Mouse (Mus musculus) hindbrain, embryonic 11.5 days (tissue): Measurements from ENCODE around the gene Tenm4. TPM values are rescaled to one million over a fixed set of nuclear protein-coding genes. Genes with fewer than 3 reads are reported as not detected.

Experiments used
- ATAC-seq: fragments of 200-750 bp; cut with Nextera tagmentation; 2 replicates; pipeline ENCODE4 v1.8.0; 2017; ENCODE audit warnings: mild to moderate bottlenecking, moderate TSS enrichment, moderate library complexity; ENCODE audit not compliant: low FRiP score
- DNase-seq: peaks from one replicate; pipeline ENCODE4 v3.0.0-alpha.2; 2015; ENCODE audit warnings: low spot score
- H3K27ac ChIP-seq: fragments of 300-500 bp; sonication (generic); 2 replicates; pipeline ENCODE4 v1.5.1; 2014; ENCODE audit warnings: mild to moderate bottlenecking, low read depth, low read length
- H3K27me3 ChIP-seq: fragments of 300-500 bp; sonication (generic); 2 replicates; pipeline ENCODE4 v1.6.1; 2014; ENCODE audit warnings: mild to moderate bottlenecking, low read length, moderate library complexity, mixed read lengths; ENCODE audit not compliant: control insufficient read depth, insufficient read depth
- H3K36me3 ChIP-seq: fragments of 300-500 bp; sonication (generic); 2 replicates; pipeline ENCODE4 v1.6.1; 2014; ENCODE audit warnings: mild to moderate bottlenecking, low read length, moderate library complexity, mixed read lengths; ENCODE audit not compliant: control insufficient read depth, insufficient read depth
- H3K4me1 ChIP-seq: fragments of 300-500 bp; sonication (generic); replicated peaks from 2 replicates; pipeline ENCODE4 v1.6.1; 2014; ENCODE audit warnings: low read length, mixed read lengths; ENCODE audit not compliant: control insufficient read depth, insufficient read depth
- H3K4me2 ChIP-seq: fragments of 300-500 bp; sonication (generic); replicated peaks from 2 replicates; pipeline ENCODE4 v1.6.1; 2014; ENCODE audit warnings: mild to moderate bottlenecking, low read depth, low read length
- H3K4me3 ChIP-seq: fragments of 300-500 bp; sonication (generic); 2 replicates; pipeline ENCODE4 v1.5.1; 2014; ENCODE audit warnings: low read depth, low read length
- H3K9ac ChIP-seq: fragments of 300-500 bp; sonication (generic); 2 replicates; pipeline ENCODE4 v1.6.1; 2014; ENCODE audit warnings: low read depth, low read length
- H3K9me3 ChIP-seq: fragments of 300-500 bp; sonication (generic); 2 replicates; pipeline ENCODE4 v1.6.1; 2016; ENCODE audit warnings: low read length; ENCODE audit not compliant: control insufficient read depth
- WGBS: fragments of 180-500 bp; shearing (Covaris S2); extraction: QIAGEN DNeasy Blood & Tissue Kit; methylation state at CpG from one replicate; pipeline ENCODE4 v1.1.7; 2014; 5-methylcytosine and 5-hydroxymethylcytosine counted together
- polyA plus RNA-seq: library from polyadenylated mRNA; unstranded; fragments of >200 nt; fragmentation: Nextera tagmentation; extraction: Ambion mirVana; gene quantifications from 2 replicates; pipeline ENCODE4 v1.2.1, GENCODE M21; 2014

Gene Tenm4
- 19.3 and 24.0 TPM in 2 replicates for polyA plus RNA-seq

GRCm38 (mm10) chr7:96170924-96171595, at the start of gene Tenm4:
Gene Tenm4, plus strand, starts transcription at chr7:96171246.
- no peaks in the 10 kb centered on the region for H3K9me3 ChIP-seq
- DNase-seq = no peak
- WGBS = 37% methylated on average over 14 of the region's 14 CpGs

GRCm38 (mm10) chr7:96130763-96131162, 40.3 kb upstream of the Tenm4 start:
- no peaks in the 10 kb centered on the region for H3K27me3 ChIP-seq
- WGBS = 44% methylated on average over 4 of the region's 4 CpGs
- no peaks in the 10 kb centered on the region for H3K9me3 ChIP-seq
- no peak overlapping the region for H3K27ac ChIP-seq
- H3K9ac ChIP-seq = no peak overlapping the region
- H3K36me3 ChIP-seq = no peaks in the 10 kb centered on the region
- H3K4me1 ChIP-seq = no peaks in the 10 kb centered on the region
- ATAC-seq (no peak), DNase-seq (no peak)
- no peak overlapping the region for H3K4me2 ChIP-seq
- no peak overlapping the region for H3K4me3 ChIP-seq

More at GRCm38 (mm10) chr7:96170924-96171595, at the start of gene Tenm4:
- Histone ChIP-seq H3K27me3 (no peaks in the 10 kb centered on the region), H3K27ac (no peak within 1 kb of the TSS), H3K4me2 (no peak within 1 kb of the TSS), H3K4me3 (no peak within 1 kb of the TSS), H3K9ac (no peak within 1 kb of the TSS), H3K4me1 (peaks cover 4% of the 10 kb centered on the region; the same call in 1 of the 2 replicates), H3K36me3 (no peaks in the 10 kb centered on the region)
- no peak for ATAC-seq

GRCm38 (mm10) chr7:96131175-96131574, 39.9 kb upstream of the Tenm4 start:
- H3K27me3 ChIP-seq = no peaks in the 10 kb centered on the region
- no peak overlapping the region for H3K9ac ChIP-seq
- no peaks in the 10 kb centered on the region for H3K36me3 ChIP-seq
- no peak overlapping the region for H3K4me3 ChIP-seq
- no peak overlapping the region for H3K4me2 ChIP-seq
- ATAC-seq (no peak), DNase-seq (no peak)
- H3K4me1 ChIP-seq = no peaks in the 10 kb centered on the region
- WGBS = 85% methylated on average over 1 of the region's 1 CpGs
- H3K27ac ChIP-seq = no peak overlapping the region
- H3K9me3 ChIP-seq = no peaks in the 10 kb centered on the region

- Histone ChIP-seq H3K27me3 (no peaks in the 10 kb centered on the region), H3K36me3 (no peaks in the 10 kb centered on the region), H3K4me3 (no peak overlapping the region), H3K9ac (no peak overlapping the region), H3K4me2 (no peak overlapping the region), H3K9me3 (no peaks in the 10 kb centered on the region), H3K27ac (no peak overlapping the region), H3K4me1 (no peaks in the 10 kb centered on the region)
- ATAC-seq (no peak), DNase-seq (no peak)
- WGBS = 78% methylated on average over 6 of the region's 6 CpGs
Measured at GRCm38 (mm10) chr7:96136497-96136961, 34.5 kb upstream of the Tenm4 start.

GRCm38 (mm10) chr7:96141876-96142275, 29.2 kb upstream of the Tenm4 start:
- Histone ChIP-seq H3K4me3 (no peak overlapping the region), H3K4me2 (no peak overlapping the region), H3K9ac (no peak overlapping the region), H3K27ac (no peak overlapping the region), H3K36me3 (no peaks in the 10 kb centered on the region), H3K27me3 (no peaks in the 10 kb centered on the region), H3K4me1 (no peaks in the 10 kb centered on the region), H3K9me3 (no peaks in the 10 kb centered on the region)
- no peak for ATAC-seq
- 88% methylated on average over 4 of the region's 4 CpGs for WGBS
- DNase-seq = no peak

- Histone ChIP-seq H3K9ac (no peak overlapping the region), H3K9me3 (no peaks in the 10 kb centered on the region), H3K4me2 (no peak overlapping the region), H3K4me1 (no peaks in the 10 kb centered on the region), H3K27me3 (no peaks in the 10 kb centered on the region), H3K36me3 (no peaks in the 10 kb centered on the region), H3K4me3 (no peak overlapping the region), H3K27ac (no peak overlapping the region)
- WGBS = 84% methylated on average over 3 of the region's 3 CpGs
- DNase-seq (no peak), ATAC-seq (no peak)
Measured at GRCm38 (mm10) chr7:96142973-96143596, 28.0 kb upstream of the Tenm4 start.

- no peaks in the 10 kb centered on the region for H3K36me3 ChIP-seq
- H3K27me3 ChIP-seq = no peaks in the 10 kb centered on the region
- no peak overlapping the region for H3K27ac ChIP-seq
- H3K9ac ChIP-seq = no peak overlapping the region
- H3K4me1 ChIP-seq = no peaks in the 10 kb centered on the region
- DNase-seq = no peak
- H3K4me2 ChIP-seq = no peak overlapping the region
- ATAC-seq = no peak
- 85% methylated on average over 4 of the region's 4 CpGs for WGBS
- H3K9me3 ChIP-seq = no peaks in the 10 kb centered on the region
- no peak overlapping the region for H3K4me3 ChIP-seq
Measured at GRCm38 (mm10) chr7:96147436-96147835, 23.6 kb upstream of the Tenm4 start.

GRCm38 (mm10) chr7:96148191-96148590, 22.9 kb upstream of the Tenm4 start:
- Histone ChIP-seq H3K4me3 (no peak overlapping the region), H3K4me2 (no peak overlapping the region), H3K36me3 (no peaks in the 10 kb centered on the region), H3K4me1 (no peaks in the 10 kb centered on the region), H3K9me3 (no peaks in the 10 kb centered on the region), H3K27me3 (no peaks in the 10 kb centered on the region), H3K27ac (no peak overlapping the region), H3K9ac (no peak overlapping the region)
- WGBS = 89% methylated on average over 4 of the region's 4 CpGs
- DNase-seq = no peak
- no peak for ATAC-seq

GRCm38 (mm10) chr7:96151277-96151676, 19.8 kb upstream of the Tenm4 start:
- no peak overlapping the region for H3K9ac ChIP-seq
- H3K27me3 ChIP-seq = no peaks in the 10 kb centered on the region
- H3K4me1 ChIP-seq = no peaks in the 10 kb centered on the region
- no peaks in the 10 kb centered on the region for H3K9me3 ChIP-seq
- no peak for DNase-seq
- no peak overlapping the region for H3K4me2 ChIP-seq
- H3K4me3 ChIP-seq = no peak overlapping the region
- no peak for ATAC-seq
- H3K27ac ChIP-seq = no peak overlapping the region
- no peaks in the 10 kb centered on the region for H3K36me3 ChIP-seq
- WGBS = 48% methylated on average over 3 of the region's 3 CpGs
